Mouse (Mus musculus): ENCODE results near the gene Lilr4b. TPM values are rescaled to one million over a fixed set of nuclear protein-coding genes. Genes with fewer than 3 reads are reported as not detected.

Gene Lilr4b
- 5.6 TPM for polyA plus RNA-seq (2014; fragmentation: Illumina TruSeq; extraction: RNeasy Lipid Tissue Mini Kit (QIAGEN cat#74804); ENCODE audit: low read depth, low replicate concordance)

GRCm38 (mm10) chr10:51480397-51480796 is at the start of gene Lilr4b, which contains the start of gene Gm49339:
Gene Lilr4b, plus strand, starts transcription at chr10:51480632.
Gene Gm49339, plus strand, starts transcription at chr10:51480612.

GRCm38 (mm10) chr10:51490691-51491090 is 10.3 kb downstream of the Lilr4b start, which contains the start of gene Lilrb4a:
Gene Lilrb4a, plus strand, starts transcription at chr10:51490956.

Other genes with a start within 250 kb of the Lilr4b start
- 0.50 TPM for gene Gm49339, start within 50 bp of the Lilr4b start, polyA plus RNA-seq (2014; fragmentation: Illumina TruSeq; extraction: RNeasy Lipid Tissue Mini Kit (QIAGEN cat#74804); ENCODE audit: low read depth, low replicate concordance)
- gene Lilrb4a, start 10.3 kb downstream of the Lilr4b start, polyA plus RNA-seq (2014; fragmentation: Illumina TruSeq; extraction: RNeasy Lipid Tissue Mini Kit (QIAGEN cat#74804); ENCODE audit: low read depth, low replicate concordance) = 26.2 TPM
- gene Fam162b, start 109.9 kb downstream of the Lilr4b start, polyA plus RNA-seq (2014; fragmentation: Illumina TruSeq; extraction: RNeasy Lipid Tissue Mini Kit (QIAGEN cat#74804); ENCODE audit: low read depth, low replicate concordance) = not detected
- not detected for gene Gprc6a, start 150.8 kb downstream of the Lilr4b start, polyA plus RNA-seq (2014; fragmentation: Illumina TruSeq; extraction: RNeasy Lipid Tissue Mini Kit (QIAGEN cat#74804); ENCODE audit: low read depth, low replicate concordance)
- gene Rfx6, start 197.1 kb downstream of the Lilr4b start, polyA plus RNA-seq (2014; fragmentation: Illumina TruSeq; extraction: RNeasy Lipid Tissue Mini Kit (QIAGEN cat#74804); ENCODE audit: low read depth, low replicate concordance) = not detected